Mouse (Mus musculus): ENCODE results near the gene Rcn3.

DNA sequence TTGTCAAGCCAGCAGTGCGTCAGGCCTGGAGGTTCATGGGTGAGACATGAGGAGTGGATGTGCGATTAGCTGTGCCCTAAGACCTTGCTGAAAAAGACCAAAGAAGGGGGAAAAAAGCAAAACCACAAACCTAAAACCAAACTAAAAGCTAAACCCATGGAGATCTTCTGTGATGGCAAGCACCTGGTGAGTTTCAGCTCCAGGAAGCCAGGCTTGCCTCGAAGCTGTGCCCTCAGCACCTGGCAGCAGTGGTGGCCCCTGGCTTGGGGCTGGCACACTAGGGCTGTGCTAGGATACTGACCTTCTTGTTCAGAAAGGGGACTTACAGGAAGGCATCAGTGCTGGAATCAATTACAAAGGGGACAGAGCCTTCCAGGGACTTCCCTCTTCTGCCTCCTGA, 49.3 kb upstream of the Rcn3 start:
- TF ChIP-seq CTCF (IDR thresholded peaks at IDR 0.05): no peak
- no peak for TF ChIP-seq EP300 (IDR thresholded peaks at IDR 0.05)

All from lung, postnatal 0 days (tissue).